Mouse (Mus musculus): ENCODE results near the gene Pak7. TPM values are rescaled to one million over a fixed set of nuclear protein-coding genes. Genes with fewer than 3 reads are reported as not detected.
"Not testable (repeated sequence)": the region's sequence is repeated elsewhere in the genome, so short reads cannot be mapped to it uniquely, and the experiment has no call there.

The Pak7 gene
- polyA plus RNA-seq (2015; fragmentation: Nextera tagmentation; extraction: Ambion mirVana) = 0.44 and 0.60 TPM in 2 replicates

DNA sequence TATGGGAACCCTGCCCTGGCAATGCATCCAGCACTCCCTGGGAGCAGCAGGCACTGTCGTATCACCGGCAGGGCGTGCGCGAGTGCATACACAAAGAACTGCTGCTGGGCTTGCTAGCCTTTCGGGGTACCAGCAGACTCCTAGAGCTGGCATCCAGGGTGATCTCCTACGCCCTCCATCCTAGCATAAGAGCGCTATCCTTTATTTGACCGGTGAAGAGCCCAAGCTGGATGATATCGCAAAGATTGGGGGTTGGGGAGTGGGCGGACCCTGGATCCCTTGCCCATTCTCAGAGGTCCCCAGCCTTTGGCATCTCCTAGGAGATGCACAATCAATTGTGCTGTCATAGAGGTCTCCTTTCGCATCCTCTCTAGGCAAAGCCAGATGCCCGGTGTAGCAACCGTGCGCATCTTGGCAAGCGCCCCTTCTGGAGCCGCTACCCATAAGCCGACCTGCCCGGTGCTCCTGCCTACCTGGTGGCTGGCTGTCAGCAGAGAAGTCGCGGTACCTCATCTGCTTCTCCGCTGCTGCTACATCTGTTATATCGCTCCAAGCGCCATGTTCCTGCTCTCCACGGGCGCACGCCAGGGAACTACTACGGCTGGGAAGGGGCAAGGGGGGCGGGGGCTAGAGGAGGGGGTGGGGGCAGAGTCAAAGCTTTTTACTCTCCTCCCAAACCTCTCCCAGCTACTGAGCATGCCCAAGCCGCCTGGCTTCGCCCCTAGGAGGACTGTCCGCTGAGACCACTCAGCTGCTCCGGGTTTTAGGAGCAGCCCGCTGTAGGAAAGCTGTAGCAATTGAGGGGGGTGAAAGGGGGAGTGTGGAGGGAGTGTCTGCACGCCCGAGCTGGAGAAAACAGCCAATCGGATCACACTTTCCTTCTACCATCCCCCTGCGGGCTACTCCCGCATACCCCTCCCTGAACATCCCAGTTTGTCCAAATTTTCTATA lies at the start of gene Pak7:
TSS of gene Pak7 (minus strand) at position 787 of the 951 bp plus-strand sequence.
- Histone ChIP-seq H3K36me3 (no peaks in the 10 kb centered on the region), H3K27ac (no peak within 1 kb of the TSS), H3K27me3 (peaks cover 6% of the 10 kb centered on the region; the same call in 1 of the 2 replicates), H3K9me3 (no peaks in the 10 kb centered on the region), H3K4me2 (peak within 1 kb of the TSS; percentile 88), H3K9ac (peak within 1 kb of the TSS; percentile 36), H3K4me1 (peaks cover 9% of the 10 kb centered on the region), H3K4me3 (peak within 1 kb of the TSS; percentile 49)
- under 1% methylated on average over 39 of the region's 39 CpGs for WGBS
- ATAC-seq (ENCODE audit: borderline replicate concordance, extremely low read depth, low FRiP score, low TSS enrichment) = peak; percentile 99

DNA sequence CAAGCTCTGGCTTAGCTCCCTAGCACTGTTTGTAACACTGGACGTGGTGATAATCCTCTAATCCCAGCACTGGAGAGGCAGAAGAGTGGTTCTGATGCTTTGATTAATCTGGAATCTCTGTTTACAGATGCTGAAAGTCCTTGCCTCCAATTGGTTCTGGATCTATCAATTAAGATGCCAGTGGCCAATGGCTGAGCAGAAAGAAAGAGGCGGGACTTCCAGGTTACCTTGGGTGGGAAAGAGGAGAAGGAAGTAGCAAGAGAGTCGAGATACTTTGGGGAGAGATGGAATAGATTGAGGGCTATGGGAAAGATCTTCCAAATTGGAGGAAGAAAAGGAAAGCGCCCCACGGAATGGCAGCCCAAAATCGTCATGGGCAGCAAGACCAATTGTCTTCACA lies 37.8 kb upstream of the Pak7 start:
- WGBS = 74% methylated on average over 6 of the region's 6 CpGs
- Histone ChIP-seq H3K9me3 (no peaks in the 10 kb centered on the region), H3K9ac (no peak overlapping the region), H3K36me3 (no peaks in the 10 kb centered on the region), H3K27ac (no peak overlapping the region), H3K4me1 (no peaks in the 10 kb centered on the region), H3K4me3 (no peak overlapping the region), H3K27me3 (no peaks in the 10 kb centered on the region), H3K4me2 (no peak overlapping the region)
- ATAC-seq (ENCODE audit: borderline replicate concordance, extremely low read depth, low FRiP score, low TSS enrichment) = no peak

DNA sequence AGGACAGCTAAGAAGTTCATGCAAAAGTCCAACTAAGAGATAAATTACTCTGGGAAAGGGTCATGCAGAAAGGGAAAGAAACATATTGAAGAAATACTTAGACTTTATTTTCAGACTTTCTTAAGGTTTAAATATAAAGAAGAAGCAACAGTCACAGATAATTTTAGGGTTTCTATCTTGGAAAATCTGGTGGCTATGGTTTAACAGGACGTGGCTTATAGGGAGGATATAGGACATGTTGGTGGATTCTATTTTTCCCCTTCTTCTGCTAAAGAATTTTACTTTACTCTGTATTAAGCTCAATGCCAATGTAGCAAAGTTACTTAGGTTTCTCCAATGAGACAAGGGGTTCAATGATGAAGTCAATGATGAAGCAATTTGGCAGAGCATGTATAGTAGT lies 31.8 kb upstream of the Pak7 start:
- no peaks in the 10 kb centered on the region for H3K4me1 ChIP-seq
- no peaks in the 10 kb centered on the region for H3K9me3 ChIP-seq
- no peaks in the 10 kb centered on the region for H3K36me3 ChIP-seq
- no peak overlapping the region for H3K9ac ChIP-seq
- no peak overlapping the region for H3K4me2 ChIP-seq
- ATAC-seq (ENCODE audit: borderline replicate concordance, extremely low read depth, low FRiP score, low TSS enrichment) = no peak
- WGBS = 67% methylated on average over 1 of the region's 1 CpGs
- no peaks in the 10 kb centered on the region for H3K27me3 ChIP-seq
- H3K4me3 ChIP-seq = no peak overlapping the region
- no peak overlapping the region for H3K27ac ChIP-seq

DNA sequence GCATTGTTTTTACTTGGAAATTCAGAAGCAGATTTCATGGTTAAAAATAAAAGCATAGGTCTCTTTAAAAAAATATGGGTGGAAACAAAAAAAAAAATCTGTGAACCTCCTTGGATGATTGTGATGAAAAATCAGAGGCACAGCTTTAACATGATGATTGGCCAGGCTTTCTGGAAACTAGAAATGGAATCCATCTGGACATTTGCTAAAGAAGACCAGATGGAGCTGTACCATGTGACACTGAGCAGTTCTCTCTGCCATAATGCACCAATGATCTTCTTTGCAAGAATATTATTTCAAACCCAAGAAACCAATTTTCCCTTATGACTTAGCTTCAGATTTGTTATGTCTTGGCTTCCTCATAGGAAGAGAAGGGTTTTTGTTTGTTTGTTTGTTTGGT lies 28.6 kb upstream of the Pak7 start:
- no peaks in the 10 kb centered on the region for H3K4me1 ChIP-seq
- H3K4me3 ChIP-seq = no peak overlapping the region
- H3K9me3 ChIP-seq = no peaks in the 10 kb centered on the region
- H3K4me2 ChIP-seq = no peak overlapping the region
- H3K27me3 ChIP-seq = no peaks in the 10 kb centered on the region
- no peak overlapping the region for H3K9ac ChIP-seq
- H3K36me3 ChIP-seq = no peaks in the 10 kb centered on the region
- no peak for ATAC-seq (ENCODE audit: borderline replicate concordance, extremely low read depth, low FRiP score, low TSS enrichment)
- H3K27ac ChIP-seq = no peak overlapping the region

DNA sequence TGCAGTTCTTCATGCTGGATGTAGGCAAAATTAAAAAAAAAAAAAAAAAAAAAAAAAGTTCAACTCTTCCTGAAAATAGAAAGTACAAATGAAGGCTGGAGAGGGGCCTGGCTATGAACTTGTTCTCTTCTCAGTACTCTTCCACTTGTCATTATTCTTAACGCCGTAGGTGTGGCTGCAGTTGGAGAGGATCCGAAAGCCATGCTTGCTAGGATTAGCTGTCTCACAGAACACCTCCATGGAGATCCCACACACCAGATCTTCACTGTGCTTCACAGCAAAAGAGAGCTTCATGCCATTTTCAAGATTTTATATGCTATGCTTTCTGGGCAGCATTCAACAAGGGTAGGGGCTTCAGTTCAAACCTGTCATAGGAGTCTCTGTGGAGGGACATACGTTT lies 14.8 kb upstream of the Pak7 start:
- Histone ChIP-seq H3K27ac (no peak overlapping the region), H3K4me3 (no peak overlapping the region), H3K36me3 (no peaks in the 10 kb centered on the region), H3K4me1 (no peaks in the 10 kb centered on the region), H3K9ac (no peak overlapping the region), H3K9me3 (no peaks in the 10 kb centered on the region), H3K27me3 (no peaks in the 10 kb centered on the region), H3K4me2 (no peak overlapping the region)
- 78% methylated on average over 4 of the region's 4 CpGs for WGBS
- ATAC-seq (ENCODE audit: borderline replicate concordance, extremely low read depth, low FRiP score, low TSS enrichment) = no peak

DNA sequence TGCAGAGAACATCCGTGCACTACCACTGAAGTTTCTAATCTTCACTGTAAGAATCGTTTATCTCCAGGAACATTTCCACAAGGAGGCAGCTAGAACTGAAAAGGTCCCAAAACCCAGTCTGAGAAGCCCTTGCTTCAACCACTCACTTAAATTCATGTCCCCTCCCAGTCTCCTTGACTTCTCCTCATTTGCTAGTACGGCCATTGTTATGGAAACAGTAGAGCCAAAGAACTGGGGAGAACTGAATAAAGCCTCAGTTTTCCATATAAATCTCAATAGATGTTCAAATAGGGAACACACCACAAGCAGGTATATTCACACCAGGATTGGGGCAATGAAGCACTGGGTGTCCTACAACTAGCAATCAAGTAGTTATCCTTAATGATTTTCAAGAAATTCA lies 12.4 kb downstream of the Pak7 start:
- H3K4me2 ChIP-seq = no peak overlapping the region
- no peaks in the 10 kb centered on the region for H3K36me3 ChIP-seq
- H3K4me1 ChIP-seq = no peaks in the 10 kb centered on the region
- H3K9ac ChIP-seq = no peak overlapping the region
- no peak overlapping the region for H3K4me3 ChIP-seq
- ATAC-seq (ENCODE audit: borderline replicate concordance, extremely low read depth, low FRiP score, low TSS enrichment) = no peak
- no peaks in the 10 kb centered on the region for H3K27me3 ChIP-seq
- whole genome bisulfite sequencing = 57% methylated on average over 3 of the region's 3 CpGs
- no peak overlapping the region for H3K27ac ChIP-seq
- no peaks in the 10 kb centered on the region for H3K9me3 ChIP-seq

DNA sequence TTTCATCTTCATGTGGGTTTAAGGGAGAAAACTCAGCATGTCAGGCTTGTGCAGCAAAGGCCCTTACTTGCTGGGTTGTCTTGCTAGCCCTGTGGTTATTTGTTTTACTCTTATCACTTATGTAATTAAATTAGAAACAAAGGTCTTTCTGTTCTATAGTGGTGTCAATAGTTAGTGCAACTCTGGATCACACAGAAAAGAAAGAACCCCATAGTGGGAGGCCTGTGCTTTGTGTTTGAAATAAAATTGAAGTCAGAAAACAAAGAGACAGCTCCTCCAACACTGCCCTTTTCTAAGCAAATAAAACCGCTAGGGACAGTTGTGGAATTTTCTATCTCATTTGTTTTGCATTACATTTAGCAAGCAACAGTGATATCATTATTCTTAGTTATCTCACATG lies 15.4 kb downstream of the Pak7 start:
- H3K27me3 ChIP-seq = no peaks in the 10 kb centered on the region
- H3K27ac ChIP-seq = no peak overlapping the region
- H3K9me3 ChIP-seq = no peaks in the 10 kb centered on the region
- no peak overlapping the region for H3K4me2 ChIP-seq
- 53% methylated on average over 1 of the region's 1 CpGs for WGBS
- H3K4me1 ChIP-seq = no peaks in the 10 kb centered on the region
- H3K36me3 ChIP-seq = no peaks in the 10 kb centered on the region
- H3K4me3 ChIP-seq = no peak overlapping the region
- ATAC-seq (ENCODE audit: borderline replicate concordance, extremely low read depth, low FRiP score, low TSS enrichment) = no peak
- H3K9ac ChIP-seq = no peak overlapping the region

DNA sequence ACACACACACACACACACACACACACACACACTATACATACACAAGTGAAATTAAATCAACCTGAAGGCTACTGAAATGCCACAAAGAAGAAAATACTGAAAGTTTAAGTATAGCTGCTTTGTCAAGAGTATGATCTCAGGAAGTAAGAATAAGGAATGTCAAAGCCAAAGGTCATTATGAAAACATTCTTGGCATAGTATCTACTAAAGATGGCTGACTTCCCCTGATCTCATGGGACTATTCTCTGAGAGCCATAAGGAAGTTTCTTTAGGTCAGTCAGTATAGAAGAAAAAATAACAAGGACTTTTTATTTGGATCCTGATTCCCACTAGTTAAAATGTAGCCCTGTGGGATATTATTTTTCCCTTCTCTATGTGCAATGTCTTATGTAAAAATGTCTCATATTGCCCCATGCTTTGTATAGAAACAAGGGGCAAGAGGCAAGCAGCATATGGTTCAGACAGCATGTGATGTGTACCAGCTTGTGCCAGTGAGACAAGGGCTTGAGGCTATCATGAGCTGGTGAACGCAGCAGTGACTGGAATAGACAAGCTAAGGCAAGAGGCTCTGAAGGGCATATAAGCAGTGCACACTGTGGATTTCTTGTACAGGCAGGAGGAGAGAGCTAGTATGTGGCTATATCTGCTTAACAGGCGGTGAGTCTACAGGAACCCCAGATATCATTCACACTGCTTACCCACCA lies 36.2 kb downstream of the Pak7 start:
- Histone ChIP-seq H3K36me3 (no peaks in the 10 kb centered on the region), H3K9me3 (no peaks in the 10 kb centered on the region), H3K4me3 (no peak overlapping the region), H3K9ac (no peak overlapping the region), H3K4me1 (no peaks in the 10 kb centered on the region), H3K4me2 (no peak overlapping the region), H3K27ac (no peak overlapping the region), H3K27me3 (no peaks in the 10 kb centered on the region)
- no peak for ATAC-seq (ENCODE audit: borderline replicate concordance, extremely low read depth, low FRiP score, low TSS enrichment)
- 78% methylated on average over 2 of the region's 2 CpGs for WGBS

DNA sequence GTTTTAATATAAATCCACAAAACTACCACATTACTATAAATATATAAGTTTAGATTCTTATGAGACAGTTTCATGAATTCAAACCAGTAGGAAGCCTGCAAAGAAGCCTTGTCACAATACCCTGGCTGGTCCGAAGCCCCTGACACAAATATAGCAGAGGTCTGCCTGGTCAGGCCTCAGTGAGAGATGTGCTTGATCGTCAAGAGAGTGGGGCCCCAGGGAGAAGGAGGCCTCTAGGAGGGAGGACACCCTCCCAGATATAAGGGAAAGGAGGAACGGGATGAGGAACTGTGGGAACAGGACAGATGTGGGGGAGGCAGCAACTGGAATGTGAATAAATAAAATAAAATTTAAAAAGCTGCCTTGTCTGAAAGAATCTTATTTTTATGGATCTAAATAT lies 37.3 kb downstream of the Pak7 start:
- no peaks in the 10 kb centered on the region for H3K4me1 ChIP-seq
- H3K27me3 ChIP-seq = no peaks in the 10 kb centered on the region
- no peaks in the 10 kb centered on the region for H3K9me3 ChIP-seq
- ATAC-seq (ENCODE audit: borderline replicate concordance, extremely low read depth, low FRiP score, low TSS enrichment) = no peak
- no peak overlapping the region for H3K4me2 ChIP-seq
- WGBS = 57% methylated on average over 3 of the region's 3 CpGs
- H3K9ac ChIP-seq = no peak overlapping the region
- H3K27ac ChIP-seq = no peak overlapping the region
- no peak overlapping the region for H3K4me3 ChIP-seq
- no peaks in the 10 kb centered on the region for H3K36me3 ChIP-seq

DNA sequence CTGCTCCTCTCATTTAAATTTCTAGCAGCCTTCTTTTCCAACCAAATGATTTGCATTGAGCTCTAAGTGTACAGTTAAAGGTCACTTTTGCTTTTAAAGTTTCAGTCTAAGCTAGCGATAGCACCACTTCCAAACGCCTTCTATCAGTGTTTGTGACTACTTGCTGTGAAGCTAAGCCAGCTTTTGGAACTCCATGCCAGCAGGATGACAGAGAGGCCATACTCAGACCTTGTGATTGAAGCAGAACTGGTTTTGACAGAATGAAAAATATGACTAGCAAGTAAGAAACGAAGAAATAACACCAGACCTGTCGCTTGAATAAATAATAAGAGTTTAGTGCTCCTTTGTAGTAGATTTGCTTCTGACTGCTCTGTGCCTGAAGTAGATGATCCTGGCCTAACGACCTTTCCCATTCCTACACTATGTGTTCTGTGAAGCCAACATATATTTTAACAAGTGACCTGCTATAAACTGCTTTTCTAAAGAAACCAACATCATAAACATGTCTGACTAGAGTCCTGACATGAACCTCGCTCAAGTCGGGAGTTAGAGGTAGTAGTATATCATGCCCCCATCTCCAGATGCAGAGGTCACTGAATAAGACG lies 38.0 kb downstream of the Pak7 start:
- no peak overlapping the region for H3K9ac ChIP-seq
- H3K27ac ChIP-seq = no peak overlapping the region
- H3K4me3 ChIP-seq = no peak overlapping the region
- H3K36me3 ChIP-seq = no peaks in the 10 kb centered on the region
- no peaks in the 10 kb centered on the region for H3K4me1 ChIP-seq
- H3K9me3 ChIP-seq = no peaks in the 10 kb centered on the region
- no peaks in the 10 kb centered on the region for H3K27me3 ChIP-seq
- 51% methylated on average over 8 of the region's 8 CpGs for WGBS
- ATAC-seq (ENCODE audit: borderline replicate concordance, extremely low read depth, low FRiP score, low TSS enrichment) = no peak
- no peak overlapping the region for H3K4me2 ChIP-seq

DNA sequence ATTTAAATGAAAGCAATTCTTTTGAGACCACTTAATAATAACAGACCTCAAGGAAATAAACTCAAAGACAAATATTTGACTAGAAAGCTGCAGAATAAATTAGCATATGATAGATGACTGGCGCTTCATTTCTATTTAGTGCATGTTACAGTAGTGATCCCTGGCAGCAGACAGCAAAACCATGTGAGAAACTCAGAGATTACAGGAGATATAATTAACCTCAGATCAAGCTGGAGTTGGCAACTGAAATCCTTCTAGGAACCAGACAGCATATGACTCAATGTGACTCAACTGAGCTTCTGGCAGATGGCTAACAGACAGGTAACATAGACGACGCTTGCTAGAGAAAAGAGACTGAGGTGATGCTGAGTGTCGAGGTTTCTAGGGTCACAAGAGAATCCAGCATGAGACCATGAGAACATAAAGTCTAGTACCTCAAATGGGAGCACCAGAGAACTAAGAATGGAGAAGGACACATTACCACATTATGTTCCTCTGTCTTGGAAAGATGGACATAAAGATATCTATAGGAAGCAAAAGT lies 43.5 kb downstream of the Pak7 start:
- not testable (repeated sequence) for H3K9me3 ChIP-seq; H3K27ac ChIP-seq; H3K9ac ChIP-seq; H3K4me2 ChIP-seq; H3K27me3 ChIP-seq; H3K36me3 ChIP-seq; ATAC-seq (ENCODE audit: borderline replicate concordance, extremely low read depth, low FRiP score, low TSS enrichment); H3K4me3 ChIP-seq; H3K4me1 ChIP-seq
- 85% methylated on average over 4 of the region's 4 CpGs for WGBS

DNA sequence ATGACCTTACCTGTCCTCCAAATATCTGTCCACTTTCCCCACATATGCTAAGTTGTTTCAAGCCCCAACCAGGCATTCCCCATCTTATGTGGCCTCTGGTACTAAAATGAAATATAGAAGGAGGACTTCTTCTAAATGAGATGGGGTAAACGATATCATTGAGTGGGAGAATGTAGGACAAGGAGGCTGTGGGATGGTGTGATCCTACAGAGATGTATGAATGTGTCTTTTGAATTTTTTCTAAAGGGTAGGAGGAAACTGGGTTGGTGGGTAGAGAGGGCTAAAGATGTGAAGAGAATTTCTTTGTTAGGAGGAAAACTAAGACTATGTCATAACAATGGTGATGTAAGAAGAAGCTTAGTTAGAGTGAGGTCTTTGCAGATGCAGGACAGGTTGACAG lies 57.8 kb downstream of the Pak7 start:
- no peaks in the 10 kb centered on the region for H3K9me3 ChIP-seq
- H3K4me2 ChIP-seq = no peak overlapping the region
- no peaks in the 10 kb centered on the region for H3K36me3 ChIP-seq
- H3K4me3 ChIP-seq = no peak overlapping the region
- WGBS = 66% methylated on average over 1 of the region's 1 CpGs
- H3K4me1 ChIP-seq = no peaks in the 10 kb centered on the region
- H3K27me3 ChIP-seq = no peaks in the 10 kb centered on the region
- ATAC-seq (ENCODE audit: borderline replicate concordance, extremely low read depth, low FRiP score, low TSS enrichment) = no peak
- no peak overlapping the region for H3K27ac ChIP-seq
- H3K9ac ChIP-seq = no peak overlapping the region

Data from lung, embryonic 15.5 days (tissue).